Mouse (Mus musculus): ENCODE measurements around the gene Col4a4.

DNA sequence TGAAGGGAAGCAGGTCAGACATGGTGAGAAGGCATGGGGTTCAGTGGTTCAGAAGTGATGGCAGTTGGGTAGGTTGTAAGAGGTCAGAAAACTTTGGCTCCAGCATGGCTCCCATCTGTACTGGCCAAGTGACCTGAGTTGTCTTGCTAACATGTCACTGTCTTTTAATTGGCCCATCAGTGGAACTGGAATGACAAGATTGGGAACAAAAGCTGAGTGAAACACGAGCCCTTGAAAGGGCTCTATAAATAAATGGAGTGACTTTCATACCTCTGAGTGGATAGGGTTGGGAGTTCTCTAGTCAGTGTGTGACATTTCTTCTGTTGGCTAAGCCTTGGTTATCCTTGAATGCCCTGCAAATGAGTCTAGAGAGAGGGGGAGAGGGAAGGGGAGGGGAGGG lies 146.5 kb downstream of the Col4a4 start:
- no peak for TF ChIP-seq POLR2A (IDR thresholded peaks at IDR 0.05; ENCODE audit: borderline replicate concordance, low read depth, low read length)
- TF ChIP-seq CTCF (IDR thresholded peaks at IDR 0.05; ENCODE audit: low read depth, low read length): no peak

Measured in bone marrow macrophage, adult 2 months (primary cell).